Mouse (Mus musculus): Measurements from ENCODE around the gene Apol8.
A peak's percentile ranks its signal among the peaks of the same experiment; 100 is the strongest.

The Apol8 gene

GRCm38 (mm10) chr15:77756848-77757247 lies at the start of gene Apol8:
Gene Apol8, minus strand, starts transcription at chr15:77757003.
- peak; percentile 71 for DNase-seq (ENCODE audit: low read depth, low spot score)

GRCm38 (mm10) chr15:77805657-77806056 lies 48.9 kb upstream of the Apol8 start:
- no peak for DNase-seq (ENCODE audit: low read depth, low spot score)

GRCm38 (mm10) chr15:77804949-77805348 lies 48.1 kb upstream of the Apol8 start:
- no peak for DNase-seq (ENCODE audit: low read depth, low spot score)

- DNase-seq (ENCODE audit: low read depth, low spot score): no peak
Measured at GRCm38 (mm10) chr15:77804460-77804859, 47.7 kb upstream of the Apol8 start.

GRCm38 (mm10) chr15:77803747-77804146 lies 46.9 kb upstream of the Apol8 start:
- no peak for DNase-seq (ENCODE audit: low read depth, low spot score)

GRCm38 (mm10) chr15:77802992-77803391 lies 46.2 kb upstream of the Apol8 start:
- DNase-seq (ENCODE audit: low read depth, low spot score): no peak

- no peak for DNase-seq (ENCODE audit: low read depth, low spot score)
Measured at GRCm38 (mm10) chr15:77801188-77801587, 44.4 kb upstream of the Apol8 start.

GRCm38 (mm10) chr15:77800511-77800910 lies 43.7 kb upstream of the Apol8 start:
- DNase-seq (ENCODE audit: low read depth, low spot score): peak; percentile 84

- peak; percentile 65 for DNase-seq (ENCODE audit: low read depth, low spot score)
Measured at GRCm38 (mm10) chr15:77799491-77800474, 43.0 kb upstream of the Apol8 start.

- DNase-seq (ENCODE audit: low read depth, low spot score): peak; percentile 97
Measured at GRCm38 (mm10) chr15:77798664-77799490, 42.1 kb upstream of the Apol8 start.

- peak; percentile 44 for DNase-seq (ENCODE audit: low read depth, low spot score)
Measured at GRCm38 (mm10) chr15:77797609-77798411, 41.0 kb upstream of the Apol8 start.

- peak; percentile 63 for DNase-seq (ENCODE audit: low read depth, low spot score)
Measured at GRCm38 (mm10) chr15:77796409-77797035, 39.7 kb upstream of the Apol8 start.

- no peak for DNase-seq (ENCODE audit: low read depth, low spot score)
Measured at GRCm38 (mm10) chr15:77794908-77795356, 38.1 kb upstream of the Apol8 start.

- no peak for DNase-seq (ENCODE audit: low read depth, low spot score)
Measured at GRCm38 (mm10) chr15:77794138-77794907, 37.5 kb upstream of the Apol8 start.

- DNase-seq (ENCODE audit: low read depth, low spot score): no peak
Measured at GRCm38 (mm10) chr15:77793554-77793953, 36.8 kb upstream of the Apol8 start.

GRCm38 (mm10) chr15:77793094-77793493 lies 36.3 kb upstream of the Apol8 start:
- no peak for DNase-seq (ENCODE audit: low read depth, low spot score)

GRCm38 (mm10) chr15:77792056-77792455 lies 35.3 kb upstream of the Apol8 start:
- no peak for DNase-seq (ENCODE audit: low read depth, low spot score)

- DNase-seq (ENCODE audit: low read depth, low spot score): peak; percentile 86
Measured at GRCm38 (mm10) chr15:77790656-77791405, 34.0 kb upstream of the Apol8 start.

GRCm38 (mm10) chr15:77789186-77789585 lies 32.4 kb upstream of the Apol8 start:
- DNase-seq (ENCODE audit: low read depth, low spot score): no peak

All from R1 (cell line).